16 mouse cellular contexts compared by ENCODE assay signal in the genomic region with DNA sequence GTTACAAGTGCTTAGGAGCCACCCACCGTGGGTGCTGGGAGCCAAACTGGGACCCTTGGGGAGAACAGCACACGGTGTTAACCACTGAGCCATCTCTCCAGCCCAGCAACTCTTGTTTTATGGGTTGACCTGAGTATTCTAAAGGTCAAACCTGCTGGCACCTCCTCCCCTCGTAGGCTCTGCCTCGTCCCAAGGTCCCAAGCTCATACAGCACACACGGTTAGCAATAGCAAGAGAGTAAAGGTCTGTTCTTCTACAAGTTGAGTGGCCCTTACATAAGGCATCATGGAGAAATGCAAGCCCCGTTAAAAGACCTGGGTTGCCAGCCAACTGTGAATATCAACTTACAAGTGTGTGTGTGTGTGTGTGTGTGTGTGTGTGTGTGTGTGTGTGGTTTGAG.
"Had no signal": no experiment of that assay in that cellular context is flagged by ENCODE, and none has a peak within 500 bp of the region (broad histone marks: within the 10 kb centered on the region; RNA-seq: fewer than 3 reads in every experiment).

No protein-coding gene starts in this region.

- ATAC-seq: intestine, embryonic 16.5 days had no signal

- H3K36me3 ChIP-seq: midbrain, embryonic 12.5 days; neural tube, embryonic 13.5 days; stomach, embryonic 15.5 days had no signal

- H3K27me3 ChIP-seq: midbrain, embryonic 12.5 days; neural tube, embryonic 13.5 days; stomach, embryonic 15.5 days had no signal

- H3K4me3 ChIP-seq: left cerebral cortex, adult 2 months; midbrain, embryonic 12.5 days; myocyte; neural tube, embryonic 13.5 days; stomach, embryonic 15.5 days had no signal

- H3K27ac ChIP-seq: kidney, postnatal 0 days; left cerebral cortex, adult 2 months; liver, embryonic 14.5 days; midbrain, embryonic 12.5 days; stomach, embryonic 15.5 days had no signal

- DNase-seq: kidney, adult 9 months; layer of hippocampus, postnatal 36 days; lung, adult 2 months; lung, postnatal 14 days; lung, postnatal 4 days; right cerebral cortex, postnatal 25 days; spleen, adult 18-20 months; thymus, postnatal 25 days had no signal

- H3K4me2 ChIP-seq: midbrain, embryonic 12.5 days; neural tube, embryonic 13.5 days; stomach, embryonic 15.5 days had no signal

- H3K9ac ChIP-seq: liver, embryonic 14.5 days; midbrain, embryonic 12.5 days; neural tube, embryonic 13.5 days; stomach, embryonic 15.5 days had no signal

- H3K4me1 ChIP-seq: stomach, embryonic 15.5 days had no signal

- H3K9me3 ChIP-seq: midbrain, embryonic 12.5 days; neural tube, embryonic 13.5 days; stomach, embryonic 15.5 days had no signal
